Mouse (Mus musculus) testis, adult 2 months (tissue): ENCODE data around the gene Dctpp1. TPM values are rescaled to one million over a fixed set of nuclear protein-coding genes. Genes with fewer than 3 reads are reported as not detected.
A peak's percentile ranks its signal among the peaks of the same experiment; 100 is the strongest.
"Not testable (repeated sequence)": the region's sequence is repeated elsewhere in the genome, so short reads cannot be mapped to it uniquely, and the experiment has no call there.

Source experiments
- H3K27ac ChIP-seq: fragments of 200-500 bp; 2 replicates; pipeline ENCODE4 v1.5.1; 2012; ENCODE audit warnings: low read depth, low read length; ENCODE audit not compliant: control insufficient read depth, insufficient read depth
- H3K27me3 ChIP-seq: fragments of 200-500 bp; 2 replicates; pipeline ENCODE4 v1.6.1; 2012; ENCODE audit warnings: mild to moderate bottlenecking, low read length, moderate library complexity; ENCODE audit not compliant: control insufficient read depth, insufficient read depth
- H3K36me3 ChIP-seq: fragments of 200-500 bp; 2 replicates; pipeline ENCODE4 v1.6.1; 2012; ENCODE audit warnings: mild to moderate bottlenecking, low read length; ENCODE audit not compliant: control insufficient read depth, insufficient read depth
- H3K4me1 ChIP-seq: fragments of 200-500 bp; 2 replicates; pipeline ENCODE4 v1.6.1; 2012; ENCODE audit warnings: low read length; ENCODE audit not compliant: control insufficient read depth, insufficient read depth
- H3K4me3 ChIP-seq: fragments of 200-500 bp; 2 replicates; pipeline ENCODE4 v1.5.1; 2012; ENCODE audit warnings: low read depth, mild to moderate bottlenecking, low read length, moderate library complexity, mixed read lengths; ENCODE audit not compliant: control insufficient read depth
- CTCF ChIP-seq: fragments of 200-500 bp; IDR thresholded peaks from 2 replicates; pipeline ENCODE4 v1.5.1; 2012; ENCODE audit warnings: low read depth, mild to moderate bottlenecking, inconsistent platforms, low read length, moderate library complexity; ENCODE audit not compliant: control insufficient read depth, insufficient read depth, insufficient replicate concordance
- POLR2A ChIP-seq: fragments of 200-500 bp; IDR thresholded peaks from 2 replicates; pipeline ENCODE4 v1.6.1; 2012; ENCODE audit warnings: low read depth, mild to moderate bottlenecking, inconsistent platforms, low read length, moderate library complexity; ENCODE audit not compliant: control insufficient read depth
- polyA plus RNA-seq: library from polyadenylated mRNA; depleted of rRNA; stranded (reverse); fragments of >200 nt; gene quantifications from 2 replicates; pipeline ENCODE4 v1.2.3, GENCODE M21; 2012

The Dctpp1 gene
- polyA plus RNA-seq, 1 experiment: 22.2 TPM

DNA sequence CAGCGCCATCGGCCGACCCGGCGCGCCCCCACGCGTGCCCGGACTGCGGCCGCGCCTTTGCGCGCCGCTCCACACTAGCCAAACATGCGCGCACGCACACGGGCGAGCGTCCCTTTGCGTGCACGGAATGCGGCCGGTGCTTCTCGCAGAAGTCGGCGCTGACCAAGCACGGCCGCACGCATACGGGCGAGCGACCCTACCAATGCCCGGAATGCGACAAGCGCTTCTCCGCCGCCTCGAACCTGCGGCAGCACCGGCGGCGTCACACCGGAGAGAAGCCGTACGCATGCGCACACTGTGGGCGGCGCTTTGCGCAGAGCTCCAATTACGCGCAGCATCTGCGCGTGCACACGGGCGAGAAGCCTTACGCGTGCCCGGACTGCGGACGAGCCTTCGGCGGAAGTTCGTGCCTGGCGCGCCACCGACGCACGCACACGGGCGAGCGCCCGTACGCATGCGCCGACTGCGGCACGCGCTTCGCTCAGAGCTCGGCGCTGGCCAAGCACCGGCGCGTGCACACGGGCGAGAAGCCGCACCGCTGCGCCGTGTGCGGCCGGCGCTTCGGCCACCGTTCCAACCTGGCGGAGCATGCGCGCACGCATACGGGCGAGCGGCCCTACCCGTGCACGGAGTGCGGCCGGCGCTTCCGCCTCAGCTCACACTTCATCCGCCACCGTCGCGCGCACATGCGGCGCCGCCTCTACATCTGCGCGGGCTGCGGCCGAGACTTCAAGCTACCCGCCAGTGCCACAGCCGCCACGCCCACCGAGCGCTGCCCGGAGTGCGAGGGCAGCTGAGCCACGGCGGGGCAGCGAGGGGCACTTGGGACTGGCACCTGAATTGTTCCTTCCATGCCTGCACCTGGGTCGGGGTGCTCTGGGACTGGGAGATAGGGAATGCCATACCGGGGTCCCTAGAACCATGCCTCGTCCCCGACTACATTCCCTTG, 6.4 kb downstream of the Dctpp1 start:
- no peaks in the 10 kb centered on the region; the same call in 1 of the 2 replicates for H3K36me3 ChIP-seq
- H3K4me1 ChIP-seq: peaks cover 3% of the 10 kb centered on the region
- TF ChIP-seq POLR2A: 0 out of 2 replicates have a peak, but pooled peaks have one; percentile 37
- TF ChIP-seq CTCF: no peak
- peak overlapping the region; percentile 86 for H3K27ac ChIP-seq
- peak overlapping the region; percentile 58 for H3K4me3 ChIP-seq
- no peaks in the 10 kb centered on the region for H3K27me3 ChIP-seq

DNA sequence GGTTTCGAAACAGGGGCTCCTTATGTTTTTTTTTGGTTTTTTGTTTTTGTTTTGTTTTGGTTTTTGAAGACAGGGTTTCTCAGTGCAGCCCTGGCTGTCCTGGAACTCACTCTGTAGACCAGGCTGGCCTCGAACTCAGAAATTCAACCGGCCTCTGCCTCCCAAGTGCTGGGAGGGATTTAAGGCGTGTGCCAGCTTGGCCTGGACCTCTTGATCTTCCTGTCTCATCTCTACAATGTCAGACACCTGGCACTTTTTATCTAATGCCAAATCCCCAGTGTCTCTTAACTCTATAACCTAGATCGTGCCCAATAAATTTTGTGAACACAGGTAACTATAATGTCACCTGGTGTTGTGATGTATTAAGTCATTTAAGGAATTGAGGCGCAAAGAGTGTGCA, 7.2 kb downstream of the Dctpp1 start:
- Histone ChIP-seq H3K27me3 (no peaks in the 10 kb centered on the region), H3K27ac (0 out of 2 replicates have a peak overlapping the region, but pooled peaks have one; percentile 0), H3K4me1 (peaks cover 3% of the 10 kb centered on the region), H3K4me3 (peak overlapping the region; percentile 58), H3K36me3 (no peaks in the 10 kb centered on the region; the same call in 1 of the 2 replicates)
- TF ChIP-seq CTCF (no peak), POLR2A (no peak)

- Histone ChIP-seq H3K4me3 (no peak overlapping the region), H3K4me1 (peaks cover 3% of the 10 kb centered on the region), H3K27me3 (no peaks in the 10 kb centered on the region), H3K36me3 (no peaks in the 10 kb centered on the region; the same call in 1 of the 2 replicates), H3K27ac (no peak overlapping the region)
- TF ChIP-seq CTCF (no peak), POLR2A (no peak)
These were observed 8.1 kb downstream of the Dctpp1 start for GRCm38 (mm10) chr7:127252414-127252813.

DNA sequence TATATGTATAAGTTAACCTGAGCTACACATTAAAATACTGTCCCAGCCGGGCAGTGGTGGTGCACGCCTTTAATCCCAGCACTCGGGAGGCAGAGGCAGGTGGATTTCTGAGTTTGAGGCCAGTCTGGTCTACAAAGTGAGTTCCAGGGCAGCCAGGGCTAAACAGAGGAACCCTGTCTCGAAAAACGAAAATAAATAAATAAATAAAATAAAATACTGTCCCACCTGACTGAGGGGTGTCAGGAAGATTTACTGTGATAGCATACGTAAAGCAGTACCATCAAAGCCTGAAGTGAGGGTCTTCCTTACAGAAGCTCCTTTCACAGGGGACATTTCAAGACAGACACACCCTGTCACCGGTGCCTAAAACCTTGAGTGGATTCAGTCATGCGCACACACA, 10.0 kb downstream of the Dctpp1 start:
- H3K36me3 ChIP-seq, H3K27ac ChIP-seq, H3K4me3 ChIP-seq, H3K27me3 ChIP-seq, H3K4me1 ChIP-seq: not testable (repeated sequence)

DNA sequence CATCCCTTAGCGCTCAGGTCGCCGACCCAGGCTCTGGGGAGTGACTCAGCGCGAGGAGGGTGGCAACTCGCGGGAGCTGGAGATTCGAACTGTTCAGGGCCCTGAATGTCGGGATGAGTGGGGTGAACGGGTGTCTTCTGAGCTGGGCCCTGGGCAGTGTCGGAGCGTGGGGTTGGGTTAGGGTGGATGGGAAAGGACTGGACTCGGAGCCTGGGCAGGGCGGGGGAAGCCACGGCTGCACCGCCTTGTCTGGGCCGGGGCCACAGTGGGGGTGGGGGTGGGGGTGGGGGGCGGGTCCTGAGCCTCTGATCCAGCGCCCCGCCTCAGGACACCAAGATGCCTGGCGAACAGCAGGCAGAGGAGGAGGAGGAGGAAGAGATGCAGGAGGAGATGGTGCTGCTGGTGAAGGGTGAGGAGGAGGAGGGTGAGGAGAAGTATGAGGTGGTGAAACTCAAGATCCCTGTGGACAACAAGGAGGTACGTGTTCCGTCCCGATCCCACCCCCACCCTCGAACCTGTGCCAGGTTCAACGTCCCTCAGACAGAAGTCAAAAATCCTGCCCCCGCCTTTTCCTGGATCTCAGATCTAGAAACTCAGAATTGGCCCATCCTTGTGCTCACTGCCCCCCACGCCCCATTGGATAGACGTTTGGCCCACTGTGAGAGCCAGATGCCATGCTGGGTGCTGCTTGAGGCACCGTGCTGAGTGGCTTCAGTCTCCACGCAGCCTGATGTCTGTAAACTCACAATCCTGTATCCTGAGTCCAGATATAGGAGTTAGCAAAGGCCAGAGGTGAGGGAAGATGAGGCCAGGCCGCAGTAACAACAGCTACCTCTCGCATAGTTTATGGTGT, 15.6 kb downstream of the Dctpp1 start:
- peak overlapping the region; percentile 81 for H3K4me3 ChIP-seq
- H3K27me3 ChIP-seq: no peaks in the 10 kb centered on the region
- H3K4me1 ChIP-seq: peaks cover 11% of the 10 kb centered on the region
- peak overlapping the region; percentile 90 for H3K27ac ChIP-seq
- no peaks in the 10 kb centered on the region; the same call in 1 of the 2 replicates for H3K36me3 ChIP-seq
- TF ChIP-seq CTCF: no peak
- TF ChIP-seq POLR2A: no peak

- H3K4me1 ChIP-seq: peaks cover 11% of the 10 kb centered on the region
- no peaks in the 10 kb centered on the region for H3K36me3 ChIP-seq
- H3K27me3 ChIP-seq: no peaks in the 10 kb centered on the region
- TF ChIP-seq POLR2A (peak; percentile 79), CTCF (no peak)
- H3K4me3 ChIP-seq: peak within 1 kb of the TSS; percentile 83
- peak within 1 kb of the TSS; percentile 90 for H3K27ac ChIP-seq
These were observed 16.4 kb downstream of the Dctpp1 start, which contains the start of gene Zfp771 for GRCm38 (mm10) chr7:127243870-127244657. Zfp771 (plus strand) TSS chr7:127244274.
